Mouse (Mus musculus) monocyte, adult 2 months (primary cell): Measurements from ENCODE around the gene Ufd1.

Experiments used
- DNase-seq, 2 experiments: peaks; one replicate each; pipeline ENCODE4 v3.0.0; 2022; ENCODE audit warnings: low spot score in 2 of 2, low read depth in 1 of 2

The Ufd1 gene

DNA sequence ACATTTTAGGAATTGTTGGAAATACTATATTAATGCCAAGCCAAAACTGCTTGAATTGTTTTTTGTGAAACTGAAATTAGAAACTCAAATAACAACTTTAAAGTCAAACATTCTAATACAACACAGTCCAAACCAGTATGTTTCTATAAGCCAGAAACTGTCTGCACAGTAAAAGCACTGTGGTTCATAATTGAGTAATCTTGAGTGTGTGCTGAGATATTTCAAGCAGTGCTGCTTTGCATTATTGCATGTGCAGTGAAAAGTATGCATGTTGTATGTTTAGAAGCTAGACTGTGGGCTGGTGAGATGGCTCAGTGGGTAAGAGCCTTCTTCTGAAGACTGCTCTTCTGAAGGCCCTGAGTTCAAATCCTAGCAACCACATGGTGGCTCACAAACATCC lies 72.5 kb downstream of the Ufd1 start:
- no peak for DNase-seq
